Mouse (Mus musculus) testis, postnatal 10 days (tissue): Measurements from ENCODE around the gene Dkk3.
"Not testable (repeated sequence)": the region's sequence is repeated elsewhere in the genome, so short reads cannot be mapped to it uniquely, and the experiment has no call there.

ENCODE experiments used
- DNase-seq: peaks from one replicate; pipeline ENCODE4 v3.0.0; 2021; ENCODE audit warnings: low spot score

The Dkk3 gene

DNA sequence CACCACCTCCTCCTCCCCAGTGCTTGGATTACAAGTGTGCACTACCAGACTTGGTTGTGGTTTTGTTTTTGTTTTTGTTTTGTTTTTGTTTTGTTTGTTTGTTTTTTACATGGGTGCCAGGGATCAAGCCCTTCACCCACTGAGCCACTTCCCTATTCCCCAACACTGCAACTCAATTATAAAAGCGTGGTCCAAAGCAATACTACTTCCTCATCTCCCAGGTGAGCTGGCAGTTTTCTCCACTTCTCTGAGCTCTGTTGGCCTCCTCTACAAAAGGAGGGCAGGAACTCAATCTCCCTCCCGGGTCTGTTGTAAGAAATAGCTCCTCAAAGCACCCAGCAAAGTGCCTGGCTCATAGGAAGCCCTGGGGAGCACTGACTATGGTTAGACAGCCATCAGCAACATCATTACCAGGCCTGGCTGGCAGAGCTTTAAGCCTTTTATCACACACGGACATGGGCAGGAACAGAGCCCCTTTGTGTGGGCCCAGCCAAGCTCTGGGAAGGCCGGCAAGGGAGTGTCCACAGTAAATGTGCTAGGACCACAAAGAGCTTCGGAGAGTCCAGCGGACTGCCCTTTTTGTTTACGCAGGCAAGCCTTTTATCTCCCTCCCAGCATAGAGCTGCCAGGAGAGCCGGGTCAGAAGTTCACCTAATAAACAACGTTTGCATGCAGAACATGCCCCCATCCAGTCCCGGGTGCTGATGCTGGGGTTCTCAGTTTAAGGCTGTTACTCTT, 11.3 kb upstream of the Dkk3 start:
- DNase-seq, result no peak

GRCm38 (mm10) chr7:112165593-112165992, 6.7 kb upstream of the Dkk3 start:
- DNase-seq, result no peak

DNA sequence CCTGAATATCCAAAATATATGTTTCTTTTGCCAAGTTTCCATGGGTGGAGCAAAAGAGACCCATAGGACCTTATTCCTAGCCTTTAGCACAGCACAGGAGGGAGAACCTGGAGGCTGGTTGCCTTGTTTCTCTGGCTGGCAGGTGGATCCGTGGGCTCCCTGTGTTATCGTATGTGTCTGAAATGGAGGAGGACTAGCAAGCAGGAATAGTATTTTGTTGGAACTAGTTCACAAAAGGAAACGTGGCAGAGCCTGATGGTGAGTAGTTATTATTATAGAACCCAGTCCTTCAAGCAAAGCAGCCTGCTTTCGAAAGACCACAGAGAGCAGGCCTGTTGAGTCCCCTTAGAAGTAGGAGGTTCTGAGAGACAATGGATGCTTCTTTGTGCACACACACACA, 6.2 kb upstream of the Dkk3 start:
- DNase-seq, result not testable (repeated sequence)

- no peak for DNase-seq
Observed at GRCm38 (mm10) chr7:112164430-112164829, 5.6 kb upstream of the Dkk3 start.

- no peak for DNase-seq
Observed at GRCm38 (mm10) chr7:112159835-112160234, 978 bp upstream of the Dkk3 start.

DNA sequence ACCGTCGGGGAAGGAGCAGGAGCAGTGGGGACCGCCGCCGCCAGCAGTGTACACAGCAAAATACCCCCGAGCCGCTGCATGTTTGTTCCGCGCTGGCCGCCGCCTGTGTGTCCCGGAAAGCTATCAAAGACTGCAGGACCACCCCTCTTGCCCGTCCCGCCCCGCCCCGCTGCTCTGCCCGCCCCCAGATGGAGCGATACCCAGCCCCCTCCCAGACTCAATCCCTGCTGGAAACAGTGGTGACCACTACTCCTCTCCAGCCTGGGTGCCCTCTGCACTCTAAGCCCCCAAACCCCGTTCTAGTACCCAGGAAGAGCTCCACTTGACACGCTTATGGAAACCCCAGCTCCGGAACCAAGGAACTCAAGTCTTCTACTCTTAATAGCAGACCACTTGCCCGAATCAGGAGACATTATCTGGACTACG, 528 bp downstream of the Dkk3 start:
- no peak for DNase-seq

DNA sequence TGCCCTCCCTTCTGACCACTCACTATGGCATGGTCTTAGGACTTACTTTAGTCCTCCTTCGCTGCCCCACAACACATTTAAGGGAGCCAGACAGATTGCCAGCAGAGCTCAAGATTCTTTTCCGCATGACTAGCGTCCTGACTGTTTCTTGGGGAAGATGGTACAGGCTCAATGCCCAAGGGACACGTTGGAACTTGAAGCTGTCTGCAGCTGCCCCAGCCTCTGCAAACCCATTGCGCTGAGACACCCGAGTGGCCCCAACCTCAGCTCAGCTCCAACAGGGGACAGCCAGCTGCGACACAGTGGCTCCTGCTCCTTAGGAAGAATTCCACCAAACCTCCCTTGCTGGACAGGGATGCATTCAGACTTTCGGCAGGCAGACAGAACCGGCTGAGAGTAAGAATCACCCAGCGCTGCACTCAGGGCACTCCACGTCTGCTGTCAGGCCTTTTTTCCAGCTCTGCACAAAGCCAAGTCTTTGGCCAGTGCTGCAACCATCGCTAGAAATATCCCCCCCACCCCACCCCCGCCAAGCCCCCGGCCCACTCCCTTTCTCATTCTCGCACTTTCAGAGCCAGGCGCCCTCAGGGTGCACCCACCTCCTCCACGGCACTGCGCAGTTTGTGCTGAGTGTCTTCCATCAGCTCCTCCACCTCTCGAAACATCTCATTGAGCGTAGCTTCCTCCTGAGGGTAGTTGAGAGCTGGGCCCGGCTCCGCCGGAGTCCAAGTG, 1.1 kb downstream of the Dkk3 start:
- no peak for DNase-seq

DNA sequence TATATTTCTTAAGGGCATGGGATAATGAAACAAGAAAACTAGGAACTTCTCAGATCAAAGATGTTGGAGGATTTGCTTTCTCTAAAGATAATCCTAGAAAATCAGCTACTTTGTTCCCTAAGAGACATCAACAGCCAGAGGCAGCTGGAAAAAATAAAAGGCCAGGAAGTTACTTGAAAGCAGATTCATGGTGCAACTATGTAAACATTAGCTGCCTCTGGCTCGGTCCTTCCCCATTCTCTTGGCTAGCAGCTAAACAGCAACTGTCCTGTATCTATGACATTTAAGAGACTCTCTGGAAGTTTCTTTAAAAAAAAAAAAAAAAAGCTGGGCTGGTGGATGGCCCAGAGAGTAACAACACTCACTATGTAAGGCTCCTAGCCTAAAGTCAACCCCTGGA, 3.7 kb downstream of the Dkk3 start:
- DNase-seq, result no peak

DNA sequence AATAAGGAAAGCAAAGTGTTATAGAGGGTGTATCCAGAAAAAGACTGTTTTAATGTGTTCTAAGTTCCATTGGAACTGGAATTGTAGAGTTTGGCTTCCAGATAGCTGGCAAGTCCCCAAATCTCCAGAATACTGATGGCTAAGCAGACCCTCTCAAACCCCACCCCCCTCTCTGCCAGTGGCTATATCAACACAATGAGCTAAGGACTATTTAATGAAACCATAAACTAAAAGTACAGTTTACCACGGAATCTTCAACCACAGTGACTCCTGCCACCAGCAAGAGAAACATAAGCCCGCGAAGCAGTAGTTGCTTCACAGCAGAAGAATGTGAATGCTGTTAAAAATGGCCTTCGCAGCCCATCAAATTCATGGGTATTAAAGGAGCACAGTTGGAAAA, 4.4 kb downstream of the Dkk3 start:
- DNase-seq, result no peak

GRCm38 (mm10) chr7:112149113-112149512, 9.7 kb downstream of the Dkk3 start:
- DNase-seq, result no peak

- DNase-seq, result no peak
Observed at GRCm38 (mm10) chr7:112147979-112148378, 10.9 kb downstream of the Dkk3 start.

DNA sequence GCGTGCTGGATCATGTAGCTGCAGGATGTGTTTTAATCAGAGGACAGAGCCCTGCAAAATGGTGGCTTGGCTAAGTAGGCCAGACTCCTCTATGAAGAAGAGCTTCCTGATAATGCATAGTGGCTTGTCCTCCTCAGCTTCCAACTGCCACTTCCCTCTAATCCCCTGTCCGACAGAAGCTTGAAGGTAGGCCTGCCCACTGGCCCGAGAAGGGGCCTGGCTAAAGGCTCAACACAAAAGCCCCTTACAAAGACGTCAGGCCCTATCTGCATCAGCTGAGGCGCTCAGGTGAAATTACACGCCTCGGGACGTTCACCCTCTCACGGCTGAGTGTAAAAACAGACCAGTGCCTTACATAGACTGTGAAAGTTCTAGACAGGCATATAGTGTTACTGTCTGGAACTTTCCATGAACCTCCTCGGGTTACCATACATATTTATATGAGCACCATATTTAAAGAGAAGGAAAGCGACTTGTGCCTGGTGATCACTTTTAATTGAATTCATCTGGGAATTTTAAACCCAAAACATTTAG, 14.1 kb downstream of the Dkk3 start:
- no peak for DNase-seq

DNA sequence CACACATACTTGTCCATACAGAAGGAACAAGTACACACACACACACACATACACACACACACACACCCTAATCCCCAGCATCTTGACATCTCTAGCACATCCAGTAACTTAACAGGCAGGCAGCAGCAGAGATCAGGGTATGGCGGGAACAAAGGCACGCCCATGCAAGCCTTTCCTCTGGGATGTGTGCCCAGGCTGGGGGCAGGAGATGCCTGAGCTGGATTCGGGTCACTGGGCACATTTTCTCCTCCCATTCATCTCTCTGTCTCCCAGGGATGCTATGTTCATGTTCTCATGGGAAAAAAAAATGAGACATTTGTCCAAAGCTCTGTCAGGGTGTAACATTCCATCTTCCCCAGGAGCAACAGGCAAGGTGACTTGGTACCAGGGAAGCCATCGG, 14.9 kb downstream of the Dkk3 start:
- DNase-seq, result no peak

- DNase-seq, result no peak
Observed at GRCm38 (mm10) chr7:112143090-112143500, 15.8 kb downstream of the Dkk3 start.

DNA sequence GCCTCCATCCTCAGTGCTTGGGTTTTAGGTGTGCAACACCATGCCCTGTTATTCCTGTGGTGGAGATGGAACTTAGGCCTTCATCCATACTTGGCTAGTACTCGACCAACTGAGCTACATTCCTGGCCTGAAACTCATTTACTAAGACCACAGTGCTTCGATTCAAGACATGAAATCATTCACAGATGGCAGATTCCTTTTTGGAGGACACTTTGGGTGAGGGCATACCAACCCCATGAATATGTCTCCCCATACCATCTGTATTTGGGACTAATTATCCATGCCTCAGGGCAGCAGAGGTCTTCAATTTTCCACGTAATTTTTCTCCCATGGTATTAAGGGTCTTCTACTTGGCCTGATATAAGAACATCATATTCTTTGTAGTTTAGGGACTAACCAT, 16.2 kb downstream of the Dkk3 start:
- DNase-seq, result no peak

DNA sequence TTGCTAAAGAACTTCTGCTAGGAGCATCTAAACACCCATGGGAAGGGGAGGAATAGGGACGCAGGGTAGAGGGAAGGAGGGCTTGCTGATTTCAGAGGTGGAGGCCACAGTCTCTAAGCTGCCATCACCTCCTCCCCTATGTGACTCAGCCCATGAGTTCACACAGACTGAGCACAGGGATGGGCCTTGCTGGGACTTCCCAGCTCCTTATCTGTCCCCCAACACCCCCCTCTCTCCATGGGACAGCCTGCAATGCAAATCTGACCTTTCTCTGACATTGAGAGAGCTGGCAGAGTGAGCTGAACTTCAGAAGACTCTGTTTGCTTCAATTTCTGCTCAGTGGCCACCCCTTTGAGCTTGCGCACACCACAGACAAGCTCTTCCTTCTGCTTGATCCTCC, 18.1 kb downstream of the Dkk3 start:
- no peak for DNase-seq

DNA sequence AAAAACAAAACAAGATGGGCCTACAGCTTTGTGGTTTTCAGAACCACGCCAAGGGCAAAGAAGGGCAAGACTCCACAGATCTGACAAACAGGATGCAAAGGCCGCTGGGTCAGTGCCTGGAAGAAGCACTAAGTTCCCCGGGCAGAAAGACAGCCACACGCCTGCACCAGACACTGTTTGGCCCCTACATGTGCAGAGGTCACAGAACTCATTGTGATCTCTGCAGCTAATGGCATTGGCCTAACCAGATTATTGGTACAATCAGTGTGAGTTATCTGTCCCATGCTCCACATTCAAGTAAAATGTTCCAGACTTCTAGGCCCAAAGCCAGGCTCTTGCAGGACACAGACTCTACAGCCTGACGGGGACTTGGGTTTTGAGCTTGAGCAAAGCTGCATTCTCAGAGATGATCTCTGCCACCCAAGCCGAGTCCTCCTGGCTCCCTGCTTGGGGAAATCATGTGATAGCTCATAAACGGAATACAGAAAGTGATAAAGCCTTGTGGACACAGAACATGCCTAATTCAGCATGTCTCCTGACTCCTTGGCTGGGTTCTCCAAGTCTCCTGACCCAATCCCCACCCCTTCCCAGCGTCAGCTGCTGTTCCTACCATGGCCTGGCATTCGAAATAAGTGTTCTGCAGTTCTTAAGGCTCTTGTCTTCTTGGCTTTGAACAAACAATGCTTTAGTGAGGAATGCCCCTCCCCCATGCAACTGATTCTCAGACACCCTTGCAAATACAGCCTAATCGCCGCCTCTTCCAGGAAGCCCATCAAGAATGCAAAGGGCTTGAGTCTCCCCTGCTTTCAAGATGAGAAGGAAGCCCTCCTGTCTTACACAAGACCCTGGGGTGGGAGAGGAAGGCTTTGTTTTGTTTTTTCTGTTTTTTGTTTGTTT, 20.1 kb downstream of the Dkk3 start:
- DNase-seq, result no peak

DNA sequence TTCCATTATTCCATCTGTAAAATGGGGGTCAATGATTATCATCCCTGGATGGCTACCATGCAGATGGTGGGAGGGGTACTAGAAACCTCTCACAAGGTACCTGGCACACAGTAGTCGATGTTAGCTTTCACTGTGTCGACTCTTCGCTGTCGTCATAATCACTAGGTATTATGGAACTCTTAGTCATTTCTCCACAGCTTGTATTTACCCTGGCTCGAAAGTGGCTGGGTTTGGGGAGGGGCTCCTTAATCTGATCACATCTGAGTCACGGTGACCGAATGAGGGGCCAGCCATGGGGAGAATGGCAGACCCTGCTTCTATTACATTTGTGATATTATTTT, 20.7 kb downstream of the Dkk3 start:
- DNase-seq, result no peak

GRCm38 (mm10) chr7:112136537-112136936, 22.3 kb downstream of the Dkk3 start:
- no peak for DNase-seq

- no peak for DNase-seq
Observed at GRCm38 (mm10) chr7:112135161-112135560, 23.7 kb downstream of the Dkk3 start.

DNA sequence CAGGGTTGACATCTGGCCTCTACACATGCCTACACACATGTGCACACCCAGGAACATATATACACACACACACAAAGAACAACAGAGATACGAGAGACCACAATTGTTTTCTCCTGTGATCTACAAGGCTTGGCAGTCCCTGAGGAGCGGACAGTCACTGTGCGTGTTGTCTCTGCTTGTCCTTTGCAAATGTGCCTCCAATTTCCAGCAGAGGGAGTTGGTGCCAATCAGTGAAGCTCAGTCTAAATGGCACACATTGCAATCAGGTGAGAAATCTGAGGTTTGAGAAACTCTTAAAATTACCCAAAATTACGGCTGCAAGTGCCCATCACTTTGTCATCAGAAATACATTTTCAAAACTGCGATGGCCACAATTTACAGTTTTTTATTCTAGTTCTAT, 25.6 kb downstream of the Dkk3 start:
- no peak for DNase-seq

- no peak for DNase-seq
Observed at GRCm38 (mm10) chr7:112132005-112132404, 26.9 kb downstream of the Dkk3 start.

- DNase-seq, result no peak
Observed at GRCm38 (mm10) chr7:112130660-112131059, 28.2 kb downstream of the Dkk3 start.
